Mouse (Mus musculus) heart, adult 2 months (tissue): ENCODE measurements at regions not wholly inside any gene's neighbourhood (a gene's known extent, or its start where the extent isn't known, plus 50 kb on each side); places are given as distances from the start of the nearest gene placed in this dataset.

Experiments used
- DNase-seq, 2 experiments: peaks; one replicate each; pipeline ENCODE4 v3.0.0; 2021
- H3K27ac ChIP-seq: fragments of 200-600 bp; 2 replicates; pipeline ENCODE4 v1.8.1; 2022
- H3K27me3 ChIP-seq: fragments of 200-500 bp; 2 replicates; pipeline ENCODE4 v1.6.1; 2012; ENCODE audit warnings: mild to moderate bottlenecking, low read length, inconsistent platforms, mixed read lengths; ENCODE audit not compliant: control insufficient read depth, insufficient read depth
- H3K36me3 ChIP-seq: fragments of 200-500 bp; 2 replicates; pipeline ENCODE4 v1.6.1; 2012; ENCODE audit warnings: low read length, inconsistent platforms; ENCODE audit not compliant: control insufficient read depth, insufficient read depth
- H3K4me1 ChIP-seq: fragments of 200-500 bp; 2 replicates; pipeline ENCODE4 v1.6.1; 2011; ENCODE audit warnings: low read length; ENCODE audit not compliant: control insufficient read depth, insufficient read depth
- H3K4me3 ChIP-seq: fragments of 200-600 bp; 2 replicates; pipeline ENCODE4 v1.8.1; 2022
- H3K79me2 ChIP-seq: fragments of 200-500 bp; replicated peaks from 2 replicates; pipeline ENCODE4 v1.6.1; 2012; ENCODE audit warnings: mild to moderate bottlenecking, inconsistent platforms, low read length, moderate library complexity, mixed read lengths; ENCODE audit not compliant: control insufficient read depth, insufficient read depth
- H3K9ac ChIP-seq: fragments of 200-500 bp; 2 replicates; pipeline ENCODE4 v1.6.1; 2012; ENCODE audit warnings: low read depth, mild to moderate bottlenecking, control low read depth, inconsistent platforms, low read length, mixed read lengths
- CTCF ChIP-seq: fragments of 200-600 bp; IDR thresholded peaks from 2 replicates; pipeline ENCODE4 v1.8.1; 2022; ENCODE audit warnings: antibody characterized with exemption, mild to moderate bottlenecking, moderate library complexity
- EP300 ChIP-seq: fragments of 200-500 bp; IDR thresholded peaks from 2 replicates; pipeline ENCODE4 v1.6.1; 2011; ENCODE audit warnings: low read depth, low read length, control low read depth; ENCODE audit not compliant: insufficient read depth
- POLR2A ChIP-seq: fragments of 200-500 bp; IDR thresholded peaks from 2 replicates; pipeline ENCODE4 v1.6.1; 2011; ENCODE audit warnings: mild to moderate bottlenecking, low read depth, low read length, control low read depth; ENCODE audit not compliant: insufficient read depth
- WGBS: fragments of 180-500 bp; shearing (Covaris S2); methylation state at CpG from one replicate; pipeline ENCODE4 v1.1.7; 2018; 5-methylcytosine and 5-hydroxymethylcytosine counted together
- intact Hi-C: fragments of 180-260 bp; cut with DNase I; formaldehyde crosslinking; loops from one replicate; pipeline ENCODE4 v1.15.1; 2025

DNA sequence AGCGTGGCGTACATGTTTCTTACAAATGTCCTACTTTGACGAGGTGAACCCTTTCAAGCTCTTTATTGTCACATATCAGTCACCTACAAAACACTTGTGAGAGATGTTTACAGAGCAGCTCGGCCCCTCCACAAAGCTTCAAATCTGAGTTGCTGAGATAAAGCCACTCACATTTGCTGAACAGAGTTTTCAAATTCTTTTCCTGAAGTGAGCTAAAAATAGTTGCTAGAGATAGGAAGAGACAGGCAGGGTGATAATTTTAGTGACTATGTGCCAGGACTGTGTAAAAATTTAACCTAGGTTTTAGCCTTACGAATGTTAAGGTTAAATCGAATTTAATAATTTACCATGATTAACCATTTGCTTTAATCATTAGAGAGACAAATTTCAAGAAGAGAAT is 52.3 kb upstream of the Gm47985 start:
- intact Hi-C loops: no loop called here
- H3K4me1 ChIP-seq: peaks cover 6% of the 10 kb centered on the region
- no peaks in the 10 kb centered on the region for H3K27me3 ChIP-seq
- no peak overlapping the region for H3K4me3 ChIP-seq
- H3K27ac ChIP-seq: peak overlapping the region; percentile 82
- no peak for DNase-seq
- no peaks in the 10 kb centered on the region for H3K79me2 ChIP-seq
- no peak for TF ChIP-seq EP300
- TF ChIP-seq CTCF: no peak
- no peak for TF ChIP-seq POLR2A
- 39% methylated on average over 6 of the region's 6 CpGs for WGBS
- peaks cover 6% of the 10 kb centered on the region for H3K36me3 ChIP-seq
- H3K9ac ChIP-seq: no peak overlapping the region

DNA sequence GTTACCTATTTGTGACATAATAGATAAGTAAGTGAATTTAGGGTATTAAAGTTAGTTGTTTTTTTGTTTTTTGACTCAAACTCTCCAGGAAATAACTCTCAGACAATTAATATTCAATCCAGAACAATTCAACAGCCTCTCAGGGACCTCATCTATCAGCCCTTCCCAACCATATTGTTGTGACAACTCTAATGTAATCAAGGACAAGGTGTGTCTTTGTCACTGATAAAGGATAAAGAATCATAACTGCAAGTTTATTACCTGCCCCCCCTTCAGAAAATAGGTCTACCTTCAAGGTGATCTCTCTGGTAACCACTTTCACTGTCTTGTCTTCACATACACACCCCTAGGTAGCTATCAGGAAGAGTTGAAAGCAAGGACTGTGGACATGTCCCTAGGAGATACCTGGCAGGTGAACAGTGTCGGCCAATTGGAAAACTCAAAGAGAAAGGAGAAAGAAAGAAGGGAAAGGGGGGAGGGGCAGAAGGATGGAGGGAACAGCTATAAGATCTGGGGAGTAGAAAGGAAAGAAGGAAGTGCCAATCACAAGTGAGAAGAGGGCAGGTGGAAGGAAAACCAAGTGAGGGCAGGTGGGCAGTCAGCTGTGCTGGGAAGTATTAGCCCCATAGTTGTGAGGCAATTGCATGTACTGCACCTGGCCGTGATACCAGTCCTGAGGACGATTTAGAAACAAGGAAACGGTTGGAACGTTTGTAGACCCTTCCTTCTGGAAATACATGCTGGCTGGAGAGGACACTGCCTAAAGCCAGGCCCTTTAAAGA is 51.3 kb upstream of the Gm47985 start:
- Histone ChIP-seq H3K36me3 (peaks cover 6% of the 10 kb centered on the region), H3K27ac (peak overlapping the region; percentile 82), H3K27me3 (no peaks in the 10 kb centered on the region), H3K4me1 (peaks cover 4% of the 10 kb centered on the region), H3K4me3 (no peak overlapping the region), H3K79me2 (no peaks in the 10 kb centered on the region), H3K9ac (no peak overlapping the region)
- no peak for DNase-seq
- intact Hi-C loops: no loop called here
- WGBS: 60% methylated on average over 5 of the region's 5 CpGs
- TF ChIP-seq CTCF: no peak
- no peak for TF ChIP-seq POLR2A
- no peak for TF ChIP-seq EP300

DNA sequence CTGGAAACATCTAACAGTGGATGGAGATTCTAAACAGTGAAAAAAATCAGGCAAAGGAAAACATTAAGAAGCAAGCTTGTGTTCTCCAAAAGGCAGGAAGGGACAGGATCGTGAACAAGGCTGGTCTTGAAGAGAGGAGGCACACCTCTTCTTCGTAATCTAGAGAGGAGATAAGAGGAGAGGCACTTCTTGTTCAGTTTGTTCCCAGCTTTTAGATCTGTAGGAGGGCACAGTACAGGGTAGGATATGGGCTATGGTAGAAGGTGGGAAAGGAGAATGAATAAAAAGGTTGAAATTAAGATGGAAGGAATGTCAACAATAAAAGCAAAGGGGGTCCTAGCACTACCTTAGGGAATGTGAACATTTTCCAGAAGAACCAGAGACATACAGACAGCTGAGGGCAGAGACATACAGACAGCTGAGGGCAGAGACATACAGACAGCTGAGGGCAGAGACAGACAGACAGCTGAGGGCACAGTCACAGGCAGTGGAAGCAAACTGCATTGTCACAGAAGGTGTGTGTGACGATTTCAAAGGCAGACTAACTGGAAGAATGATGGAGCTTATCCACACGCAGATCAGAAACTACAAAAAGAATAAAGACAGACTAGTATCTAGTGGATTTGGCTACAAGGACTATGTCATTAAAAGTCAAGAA is 50.6 kb upstream of the Gm47985 start:
- intact Hi-C loops: no loop called here
- H3K36me3 ChIP-seq: peaks cover 6% of the 10 kb centered on the region
- H3K9ac ChIP-seq: no peak overlapping the region
- TF ChIP-seq POLR2A (no peak), CTCF (no peak), EP300 (no peak)
- H3K79me2 ChIP-seq: no peaks in the 10 kb centered on the region
- WGBS: 50% methylated on average over 4 of the region's 4 CpGs
- no peak for DNase-seq
- no peaks in the 10 kb centered on the region for H3K27me3 ChIP-seq
- no peak overlapping the region for H3K4me3 ChIP-seq
- H3K4me1 ChIP-seq: peaks cover 4% of the 10 kb centered on the region
- H3K27ac ChIP-seq: peak overlapping the region; percentile 82
